Mouse (Mus musculus) CD4-positive, CD25-positive, alpha-beta regulatory T cell, adult 4 months (primary cell): ENCODE data around the gene Ociad1. TPM values are rescaled to one million over a fixed set of nuclear protein-coding genes. Genes with fewer than 3 reads are reported as not detected.
A peak's percentile ranks its signal among the peaks of the same experiment; 100 is the strongest.
"Not testable (repeated sequence)": the region's sequence is repeated elsewhere in the genome, so short reads cannot be mapped to it uniquely, and the experiment has no call there.

Source experiments
- ATAC-seq: one replicate; pipeline ENCODE4 v1.8.0; 2017
- polyA plus RNA-seq, 2 experiments: library from polyadenylated mRNA; unstranded; fragments of 100-300 nt; shearing (Covaris generic); gene quantifications; one replicate each; pipeline ENCODE4 v1.2.1; 2017

Gene Ociad1
- polyA plus RNA-seq, 2 experiments from 2014 or later: 171 to 260 TPM

GRCm38 (mm10) chr5:73285470-73285978 is 7.1 kb upstream of the Ociad1 start:
- ATAC-seq: peak; percentile 60

GRCm38 (mm10) chr5:73286603-73287002 is 6.0 kb upstream of the Ociad1 start:
- ATAC-seq: peak; percentile 91

- no peak for ATAC-seq
Measured at GRCm38 (mm10) chr5:73289900-73290299, 2.7 kb upstream of the Ociad1 start.

GRCm38 (mm10) chr5:73293458-73293827 is 859 bp downstream of the Ociad1 start:
- peak; percentile 24 for ATAC-seq

GRCm38 (mm10) chr5:73295016-73295415 is 2.4 kb downstream of the Ociad1 start:
- ATAC-seq: no peak

GRCm38 (mm10) chr5:73295916-73296315 is 3.3 kb downstream of the Ociad1 start:
- ATAC-seq: no peak

- no peak for ATAC-seq
Measured at GRCm38 (mm10) chr5:73301601-73302307, 9.2 kb downstream of the Ociad1 start.

- no peak for ATAC-seq
Measured at GRCm38 (mm10) chr5:73304507-73304906, 11.9 kb downstream of the Ociad1 start.

- ATAC-seq: no peak
Measured at GRCm38 (mm10) chr5:73306486-73306885, 13.9 kb downstream of the Ociad1 start.

GRCm38 (mm10) chr5:73307297-73307696 is 14.7 kb downstream of the Ociad1 start:
- no peak for ATAC-seq

GRCm38 (mm10) chr5:73309496-73309895 is 16.9 kb downstream of the Ociad1 start:
- ATAC-seq: no peak

- no peak for ATAC-seq
Measured at GRCm38 (mm10) chr5:73310401-73310800, 17.8 kb downstream of the Ociad1 start.

- ATAC-seq: no peak
Measured at GRCm38 (mm10) chr5:73311458-73311857, 18.9 kb downstream of the Ociad1 start.

- ATAC-seq: no peak
Measured at GRCm38 (mm10) chr5:73313591-73313990, 21.0 kb downstream of the Ociad1 start.

- no peak for ATAC-seq
Measured at GRCm38 (mm10) chr5:73314654-73315053, 22.1 kb downstream of the Ociad1 start.

GRCm38 (mm10) chr5:73319306-73319705 is 26.7 kb downstream of the Ociad1 start:
- ATAC-seq: no peak

- ATAC-seq: not testable (repeated sequence)
Measured at GRCm38 (mm10) chr5:73322684-73323083, 30.1 kb downstream of the Ociad1 start.

GRCm38 (mm10) chr5:73323602-73324001 is 31.0 kb downstream of the Ociad1 start:
- no peak for ATAC-seq

GRCm38 (mm10) chr5:73324526-73325170 is 32.1 kb downstream of the Ociad1 start:
- no peak for ATAC-seq

- no peak for ATAC-seq
Measured at GRCm38 (mm10) chr5:73331002-73331401, 38.4 kb downstream of the Ociad1 start.

GRCm38 (mm10) chr5:73336448-73336847 is 43.9 kb downstream of the Ociad1 start:
- ATAC-seq: no peak

GRCm38 (mm10) chr5:73337961-73338831 is 45.6 kb downstream of the Ociad1 start:
- peak; percentile 32 for ATAC-seq

GRCm38 (mm10) chr5:73338832-73339163 is 46.2 kb downstream of the Ociad1 start:
- ATAC-seq: no peak
